Mouse (Mus musculus): Measurements from ENCODE around the gene Gm9817.
A peak's percentile ranks its signal among the peaks of the same experiment; 100 is the strongest.

Gm9817 gene

DNA sequence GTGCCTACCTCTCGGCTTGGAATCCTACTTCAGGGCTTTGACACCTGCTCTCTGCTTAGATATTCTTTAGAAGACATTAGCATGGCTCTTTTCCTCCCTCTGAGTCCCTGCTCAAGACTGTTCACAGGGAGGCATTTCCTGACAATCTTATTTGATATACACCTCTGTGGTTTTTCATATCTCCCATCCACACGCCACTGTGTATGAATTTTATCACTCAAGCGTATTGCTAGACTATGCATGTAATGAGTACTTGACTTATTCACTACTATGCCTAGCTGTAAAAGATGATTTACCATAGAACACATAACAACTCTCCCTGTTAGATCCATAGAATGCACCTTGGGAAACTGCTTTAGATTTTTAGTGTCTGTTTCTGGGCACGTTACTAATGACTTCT, 14.3 kb downstream of the Gm9817 start:
- no peak for DNase-seq

DNA sequence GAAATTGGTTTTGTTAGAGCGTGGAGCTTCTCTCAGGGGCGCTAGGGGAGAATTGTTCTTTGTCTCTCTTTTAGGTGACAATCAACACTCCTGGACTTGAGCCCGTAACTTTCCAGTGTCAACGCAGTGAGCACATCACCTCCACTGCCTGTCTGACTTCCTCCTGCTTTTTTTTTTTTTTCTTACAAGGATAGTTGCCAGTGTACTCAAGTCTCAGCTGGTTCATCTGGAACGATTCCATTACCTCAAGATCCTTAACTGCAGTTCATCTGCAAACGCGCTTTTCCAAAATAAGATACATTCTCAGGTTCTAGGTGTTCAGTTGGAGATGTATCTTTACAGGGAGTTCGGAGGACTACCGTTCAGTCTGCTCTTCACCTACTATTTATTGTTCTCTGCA, 16.5 kb downstream of the Gm9817 start:
- DNase-seq, result no peak

DNA sequence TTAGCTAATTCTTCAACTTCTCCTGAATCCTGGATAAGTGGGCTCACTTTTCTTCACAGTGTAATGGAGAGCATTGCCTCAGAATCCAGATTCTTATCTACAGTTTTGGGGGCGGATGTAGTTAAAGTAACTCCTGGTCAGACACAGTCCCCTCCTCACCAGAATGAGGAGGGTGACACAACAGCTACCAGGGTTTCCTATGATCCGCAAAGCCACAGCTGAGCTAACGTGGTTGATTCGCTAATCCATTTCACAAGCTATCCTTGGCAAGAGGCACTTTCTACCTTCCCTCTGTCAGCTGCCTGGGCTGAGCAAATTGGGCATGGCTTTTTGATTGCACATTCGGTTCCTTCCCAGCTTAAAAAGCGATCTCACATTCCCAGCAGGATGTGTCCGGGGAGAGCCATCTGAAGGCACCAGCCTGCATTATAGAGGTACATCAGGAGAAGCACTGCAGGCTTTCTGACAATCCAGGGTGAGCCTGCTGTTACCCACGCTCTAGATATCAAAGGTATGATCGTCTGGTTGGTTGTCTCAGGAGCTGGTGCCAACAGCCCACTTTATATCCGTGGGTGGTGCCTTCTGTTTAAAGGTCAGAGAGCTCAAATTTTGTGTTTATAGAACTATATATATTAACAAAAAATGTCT, 21.2 kb downstream of the Gm9817 start:
- DNase-seq, result peak; percentile 19 to 26

DNA sequence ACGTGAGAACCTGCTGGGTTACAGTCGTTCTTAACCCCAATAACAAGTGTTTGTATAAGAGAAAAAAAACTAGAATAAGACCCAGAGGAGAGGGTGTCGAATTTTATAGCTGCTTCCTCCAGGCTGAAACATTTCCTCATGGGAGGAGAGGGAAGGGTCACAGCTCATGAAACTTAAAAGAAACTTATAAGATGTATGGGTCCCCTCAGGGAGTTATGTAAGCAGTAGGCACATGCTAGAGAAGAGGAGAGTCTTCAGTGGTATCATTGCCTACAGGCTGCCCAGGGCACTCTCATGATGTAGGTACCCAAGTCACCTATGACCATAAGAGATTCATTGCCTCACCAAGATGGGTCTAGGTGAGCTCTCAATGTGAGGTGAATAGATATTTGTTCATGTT, 28.0 kb downstream of the Gm9817 start:
- DNase-seq, result no peak

DNA sequence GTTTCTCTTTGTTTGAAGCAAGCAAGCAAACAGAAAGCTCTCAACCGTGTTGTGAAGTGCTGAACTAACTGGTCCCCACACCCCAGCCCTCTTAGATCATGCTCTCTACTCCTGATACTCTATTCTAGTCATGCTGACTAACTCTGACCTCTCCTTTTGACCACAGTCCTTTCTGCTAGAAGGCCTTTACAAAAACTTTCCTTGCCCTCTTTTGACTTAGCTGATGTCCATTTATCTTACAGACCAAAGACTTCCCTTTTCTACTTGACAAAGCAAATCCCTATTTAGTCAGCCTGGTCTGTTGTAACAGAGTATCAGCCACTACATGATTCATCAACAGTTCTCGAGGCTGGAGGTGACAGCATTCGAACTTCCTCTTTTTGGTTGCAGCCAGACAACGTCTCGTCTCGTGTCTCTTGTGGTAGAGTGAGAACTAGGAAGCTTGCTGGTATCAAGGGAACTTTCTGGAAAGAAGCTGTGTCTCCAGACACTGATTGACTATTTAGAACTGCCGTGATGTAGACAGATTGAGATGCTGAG, 30.4 kb downstream of the Gm9817 start:
- DNase-seq, result no peak

DNA sequence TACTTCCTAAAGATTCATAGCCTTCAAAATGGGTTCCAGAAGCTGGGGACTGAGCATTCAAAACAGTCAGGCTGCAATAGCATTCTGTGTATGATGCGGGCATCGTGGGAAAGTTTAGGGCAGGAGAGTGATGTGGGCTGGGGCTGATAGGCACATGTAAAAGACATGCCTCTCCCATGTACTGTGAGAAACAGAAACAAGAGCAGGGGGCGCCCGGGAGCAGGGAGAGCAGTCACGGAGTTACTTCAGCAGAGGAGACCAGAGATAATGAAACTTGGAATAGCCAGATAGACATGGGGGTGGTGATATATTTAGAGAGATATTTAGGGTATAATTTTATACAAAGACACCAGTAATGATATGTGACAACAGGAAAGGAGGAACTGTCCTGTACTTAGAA, 39.9 kb downstream of the Gm9817 start:
- no peak for DNase-seq

DNA sequence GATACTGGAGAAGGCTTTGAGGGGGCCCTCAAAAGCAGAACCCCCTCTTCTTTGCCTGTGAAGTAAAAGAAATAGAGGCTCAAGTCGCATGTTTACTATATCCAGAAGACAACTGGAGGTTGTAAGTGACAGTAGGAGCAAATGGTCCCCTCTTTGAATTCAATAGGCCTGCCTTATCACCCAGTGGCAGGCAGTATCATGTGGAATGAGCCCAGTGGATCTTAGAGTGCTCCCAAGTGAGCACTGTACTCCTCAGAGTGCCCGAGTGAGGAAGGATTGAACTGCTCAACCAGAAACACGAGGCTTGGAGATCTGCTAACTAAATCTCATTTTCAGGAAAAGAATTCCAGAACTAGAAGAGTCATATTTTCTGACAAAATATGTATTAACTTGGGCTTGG, 40.3 kb downstream of the Gm9817 start:
- DNase-seq, result no peak

Data from cerebellum, postnatal 10 days (tissue).